In genomic region chr10:80673690-80674089, GRCm38 (mm10) we compare ENCODE assay signal across 9 mouse cellular contexts. TPM values are rescaled to one million over a fixed set of nuclear protein-coding genes. Genes with fewer than 3 reads are reported as not detected.
DNase-seq lines count a peak whose midpoint lies in the region; ATAC-seq and TF ChIP-seq lines count a peak whose summit lies in the region.
"Had no signal": no experiment of that assay in that cellular context is flagged by ENCODE, and none has a peak within 500 bp of the region (broad histone marks: within the 10 kb centered on the region; RNA-seq: fewer than 3 reads in every experiment).

No protein-coding gene starts in this region.

- H3K27ac ChIP-seq in heart, embryonic 11.5 days (ENCODE audit: low read depth, low read length), result 0 out of 2 replicates have a peak overlapping the region, but pooled peaks have one; percentile 10
- H3K27ac ChIP-seq in heart, postnatal 0 days (ENCODE audit: low read depth), result peak overlapping the region; percentile 92
- peak overlapping the region; percentile 100; the same call in 1 of the 2 replicates for H3K27ac ChIP-seq in liver, postnatal 0 days (ENCODE audit: low read depth)

- no peak for DNase-seq in heart, postnatal 14 days
- no peak for DNase-seq in G1E (ENCODE audit: low spot score)
- DNase-seq in heart, postnatal 0 days (ENCODE audit: low spot score), result no peak
- no peak for DNase-seq in liver, postnatal 0 days
- no peak for DNase-seq in ovary, postnatal 36 days (ENCODE audit: low spot score)
- DNase-seq in layer of hippocampus, postnatal 25 days (ENCODE audit: extremely low spot score in 1 of 2, low spot score in 1 of 2), result no peak
- DNase-seq: layer of hippocampus, adult 9-11 months had no signal

- TF ChIP-seq CTCF in G1E (IDR thresholded peaks at IDR 0.05; ENCODE audit: low read depth, low read length), result no peak
- TF ChIP-seq CTCF in heart, postnatal 0 days (IDR thresholded peaks at IDR 0.05; ENCODE audit: low read depth), result no peak
- TF ChIP-seq CTCF in liver, postnatal 0 days (IDR thresholded peaks at IDR 0.05; ENCODE audit: low read depth), result no peak

- H3K27me3 ChIP-seq in heart, embryonic 11.5 days (ENCODE audit: control insufficient read depth, insufficient read depth, low read length), result no peaks in the 10 kb centered on the region
- no peaks in the 10 kb centered on the region for H3K27me3 ChIP-seq in G1E (ENCODE audit: insufficient read depth, low read length)
- no peaks in the 10 kb centered on the region for H3K27me3 ChIP-seq in heart, postnatal 0 days (ENCODE audit: control insufficient read depth, insufficient read depth, low read length)
- no peaks in the 10 kb centered on the region for H3K27me3 ChIP-seq in liver, postnatal 0 days (ENCODE audit: insufficient read depth, low read length)

- H3K36me3 ChIP-seq in heart, embryonic 11.5 days (ENCODE audit: control insufficient read depth, insufficient read depth, low read length), result peaks cover 22% of the 10 kb centered on the region
- peaks cover 65% of the 10 kb centered on the region for H3K36me3 ChIP-seq in G1E (replicated peaks)
- H3K36me3 ChIP-seq in heart, postnatal 0 days (replicated peaks; ENCODE audit: control insufficient read depth, insufficient read depth, low read length), result peaks cover 32% of the 10 kb centered on the region
- H3K36me3 ChIP-seq in liver, postnatal 0 days (replicated peaks; ENCODE audit: insufficient read depth, low read length), result peaks cover 52% of the 10 kb centered on the region

- peak overlapping the region; percentile 92 for H3K4me2 ChIP-seq in heart, embryonic 11.5 days
- peak overlapping the region; percentile 69 for H3K4me2 ChIP-seq in heart, postnatal 0 days (ENCODE audit: low read depth, low read length)
- H3K4me2 ChIP-seq in liver, postnatal 0 days (ENCODE audit: low read depth, low read length), result peak overlapping the region; percentile 78

- H3K9me3 ChIP-seq in heart, embryonic 11.5 days (replicated peaks; ENCODE audit: control insufficient read depth, low read length), result no peaks in the 10 kb centered on the region
- H3K9me3 ChIP-seq in G1E (replicated peaks), result no peaks in the 10 kb centered on the region
- H3K9me3 ChIP-seq in heart, postnatal 0 days (replicated peaks; ENCODE audit: control insufficient read depth, low read length), result no peaks in the 10 kb centered on the region
- H3K9me3 ChIP-seq in liver, postnatal 0 days (ENCODE audit: low read length), result no peaks in the 10 kb centered on the region

- H3K4me1 ChIP-seq in heart, embryonic 11.5 days (ENCODE audit: control insufficient read depth, insufficient read depth, low read length), result peaks cover 43% of the 10 kb centered on the region
- H3K4me1 ChIP-seq in G1E (ENCODE audit: insufficient read depth, low read depth, low read length), result peaks cover 90% of the 10 kb centered on the region
- peaks cover 67% of the 10 kb centered on the region for H3K4me1 ChIP-seq in heart, postnatal 0 days (ENCODE audit: control insufficient read depth, insufficient read depth)
- H3K4me1 ChIP-seq in liver, postnatal 0 days (ENCODE audit: insufficient read depth), result peaks cover 45% of the 10 kb centered on the region

- H3K9ac ChIP-seq in heart, embryonic 11.5 days (ENCODE audit: low read depth, low read length), result peak overlapping the region; percentile 62; the same call in 1 of the 2 replicates
- peak overlapping the region; percentile 98 for H3K9ac ChIP-seq in heart, postnatal 0 days (replicated peaks; ENCODE audit: low read depth, low read length)
- H3K9ac ChIP-seq in liver, postnatal 0 days (replicated peaks), result peak overlapping the region; percentile 96

- TF ChIP-seq EP300 in heart, postnatal 0 days (IDR thresholded peaks at IDR 0.05; ENCODE audit: low read depth), result no peak
- TF ChIP-seq EP300 in liver, postnatal 0 days (IDR thresholded peaks at IDR 0.05; ENCODE audit: low read depth), result no peak

- intact Hi-C loops in heart, postnatal 14 days (cut with DNase I), result loop anchor here (2.0 kb wide), 1 partner anchor 13 kb away; no protein-coding TSS in a partner anchor

- ATAC-seq in heart, embryonic 11.5 days (replicated peaks; ENCODE audit: insufficient number of reproducible peaks, low FRiP score, low TSS enrichment), result no peak
- no peak for ATAC-seq in G1E (ENCODE audit: extremely low read depth, insufficient number of reproducible peaks, low FRiP score, poor library complexity, severe bottlenecking)
- ATAC-seq in heart, postnatal 0 days (ENCODE audit: insufficient read depth, low read depth), result no peak
- no peak for ATAC-seq in liver, postnatal 0 days
- no peak for ATAC-seq in erythroid progenitor cell, adult 5-6 weeks (replicated peaks; ENCODE audit: low FRiP score, poor library complexity, severe bottlenecking)

- WGBS in heart, embryonic 11.5 days (ENCODE audit: insufficient replicate concordance), result 92% methylated on average over 3 of the region's 3 CpGs
- 84% methylated on average over 3 of the region's 3 CpGs for WGBS in heart, postnatal 0 days
- WGBS in liver, postnatal 0 days (ENCODE audit: insufficient replicate concordance), result 81% methylated on average over 3 of the region's 3 CpGs

- H3K4me3 ChIP-seq in heart, embryonic 11.5 days (ENCODE audit: low read depth, low read length), result peak overlapping the region; percentile 97; the same call in 1 of the 2 replicates
- peak overlapping the region; percentile 87; the same call in 1 of the 2 replicates for H3K4me3 ChIP-seq in G1E (ENCODE audit: low read depth, low read length)
- H3K4me3 ChIP-seq in heart, postnatal 0 days (ENCODE audit: low read depth, low read length), result peak overlapping the region; percentile 94
- H3K4me3 ChIP-seq in liver, postnatal 0 days (ENCODE audit: low read depth, low read length), result peak overlapping the region; percentile 95

RNA-seq across cellular contexts. Expression of gene Mknk2, which starts 4.2 kb away (rescaled TPM):
- polyA plus RNA-seq in heart, embryonic 11.5 days (2014; fragmentation: Nextera tagmentation; extraction: Ambion mirVana), result 62.1 and 68.8 TPM in 2 replicates
- total RNA-seq in heart, postnatal 14 days (2021), result 100 to 1,000 TPM; 166 to 169 TPM
- 127 and 140 TPM in 2 replicates for total RNA-seq in G1E (2014; fragmentation: Nextera tagmentation)
- 70.4 and 72.2 TPM in 2 replicates for total RNA-seq in G1E (2017)
- polyA plus RNA-seq in G1E (2012), result 455 and 521 TPM in 2 replicates
- total RNA-seq in heart, postnatal 0 days (2014; rRNA removed; ENCODE audit: low replicate concordance), result 150 and 174 TPM in 2 replicates
- 76.9 and 78.3 TPM in 2 replicates for polyA plus RNA-seq in heart, postnatal 0 days (2015; fragmentation: Nextera tagmentation; extraction: Ambion mirVana)
- 45.8 and 46.1 TPM in 2 replicates for polyA plus RNA-seq in liver, postnatal 0 days (2015; fragmentation: Nextera tagmentation; extraction: Ambion mirVana)
- 78.2 and 83.0 TPM in 2 replicates for total RNA-seq in erythroid progenitor cell, adult 5-6 weeks (2015; ENCODE audit: low replicate concordance)
- total RNA-seq in erythroid progenitor cell, adult 5-6 weeks (2017; ENCODE audit: low replicate concordance), result 49.4 and 67.6 TPM in 2 replicates
- 10 to 100 TPM; 45.0 to 50.9 TPM for total RNA-seq in layer of hippocampus, postnatal 25 days (2021)

RNA-seq across cellular contexts. Expression of gene Btbd2, which starts 16.8 kb away (rescaled TPM):
- polyA plus RNA-seq in heart, embryonic 11.5 days (2014; fragmentation: Nextera tagmentation; extraction: Ambion mirVana), result 37.6 and 47.0 TPM in 2 replicates
- total RNA-seq in heart, postnatal 14 days (2021), result 10 to 100 TPM; 40.6 to 41.9 TPM
- 11.1 and 19.7 TPM in 2 replicates for total RNA-seq in G1E (2014; fragmentation: Nextera tagmentation)
- total RNA-seq in G1E (2017), result 17.9 and 19.2 TPM in 2 replicates
- polyA plus RNA-seq in G1E (2012), result 96.3 and 102 TPM in 2 replicates
- 92.2 and 108 TPM in 2 replicates for total RNA-seq in heart, postnatal 0 days (2014; rRNA removed; ENCODE audit: low replicate concordance)
- 36.7 and 40.6 TPM in 2 replicates for polyA plus RNA-seq in heart, postnatal 0 days (2015; fragmentation: Nextera tagmentation; extraction: Ambion mirVana)
- polyA plus RNA-seq in liver, postnatal 0 days (2015; fragmentation: Nextera tagmentation; extraction: Ambion mirVana), result 10.7 and 11.5 TPM in 2 replicates
- total RNA-seq in erythroid progenitor cell, adult 5-6 weeks (2015; ENCODE audit: low replicate concordance), result 2.9 and 3.8 TPM in 2 replicates
- 9.2 and 25.3 TPM in 2 replicates for total RNA-seq in erythroid progenitor cell, adult 5-6 weeks (2017; ENCODE audit: low replicate concordance)
- 100 to 1,000 TPM; 103 to 107 TPM for total RNA-seq in layer of hippocampus, postnatal 25 days (2021)

RNA-seq across cellular contexts. Expression of gene Mob3a, which starts 28.1 kb away (rescaled TPM):
- 38.9 and 39.0 TPM in 2 replicates for polyA plus RNA-seq in heart, embryonic 11.5 days (2014; fragmentation: Nextera tagmentation; extraction: Ambion mirVana)
- 10 to 100 TPM in 1 of 2 experiments, 1 to 10 TPM in 1; 7.0 to 11.4 TPM for total RNA-seq in heart, postnatal 14 days (2021)
- total RNA-seq in G1E (2014; fragmentation: Nextera tagmentation) (44.4 and 52.8 TPM in 2 replicates), G1E (2017) (53.8 and 61.8 TPM in 2 replicates)
- polyA plus RNA-seq in G1E (2012), result 45.8 and 54.2 TPM in 2 replicates
- total RNA-seq in heart, postnatal 0 days (2014; rRNA removed; ENCODE audit: low replicate concordance), result 15.0 and 15.6 TPM in 2 replicates
- 10.8 and 11.5 TPM in 2 replicates for polyA plus RNA-seq in heart, postnatal 0 days (2015; fragmentation: Nextera tagmentation; extraction: Ambion mirVana)
- 14.7 and 17.3 TPM in 2 replicates for polyA plus RNA-seq in liver, postnatal 0 days (2015; fragmentation: Nextera tagmentation; extraction: Ambion mirVana)
- 19.5 and 32.3 TPM in 2 replicates for total RNA-seq in erythroid progenitor cell, adult 5-6 weeks (2015; ENCODE audit: low replicate concordance)
- total RNA-seq in erythroid progenitor cell, adult 5-6 weeks (2017; ENCODE audit: low replicate concordance), result 9.0 and 25.7 TPM in 2 replicates
- 10 to 100 TPM; 13.0 to 13.6 TPM for total RNA-seq in layer of hippocampus, postnatal 25 days (2021)

RNA-seq across cellular contexts. Expression of gene Izumo4, which starts 28.3 kb away (rescaled TPM):
- 8.2 and 8.5 TPM in 2 replicates for polyA plus RNA-seq in heart, embryonic 11.5 days (2014; fragmentation: Nextera tagmentation; extraction: Ambion mirVana)
- 1 to 10 TPM; 4.5 to 4.9 TPM for total RNA-seq in heart, postnatal 14 days (2021)
- total RNA-seq in G1E (2014; fragmentation: Nextera tagmentation) (2.3 and 7.4 TPM in 2 replicates), G1E (2017) (5.9 and 10.3 TPM in 2 replicates)
- 7.5 and 8.2 TPM in 2 replicates for polyA plus RNA-seq in G1E (2012)
- total RNA-seq in heart, postnatal 0 days (2014; rRNA removed; ENCODE audit: low replicate concordance), result 6.6 and 6.9 TPM in 2 replicates
- polyA plus RNA-seq in heart, postnatal 0 days (2015; fragmentation: Nextera tagmentation; extraction: Ambion mirVana), result 3.6 and 7.3 TPM in 2 replicates
- polyA plus RNA-seq in liver, postnatal 0 days (2015; fragmentation: Nextera tagmentation; extraction: Ambion mirVana), result 7.9 and 10.4 TPM in 2 replicates
- total RNA-seq in erythroid progenitor cell, adult 5-6 weeks (2015; ENCODE audit: low replicate concordance), result 21.4 and 36.4 TPM in 2 replicates
- 3.3 and 3.8 TPM in 2 replicates for total RNA-seq in erythroid progenitor cell, adult 5-6 weeks (2017; ENCODE audit: low replicate concordance)
- 10 to 100 TPM; 46.4 to 61.7 TPM for total RNA-seq in layer of hippocampus, postnatal 25 days (2021)

RNA-seq across cellular contexts. Expression of gene Csnk1g2, which starts 51.1 kb away (rescaled TPM):
- 64.6 and 67.6 TPM in 2 replicates for polyA plus RNA-seq in heart, embryonic 11.5 days (2014; fragmentation: Nextera tagmentation; extraction: Ambion mirVana)
- total RNA-seq in heart, postnatal 14 days (2021), result 100 to 1,000 TPM; 123 to 131 TPM
- total RNA-seq in G1E (2014; fragmentation: Nextera tagmentation) (91.3 and 110 TPM in 2 replicates), G1E (2017) (189 and 193 TPM in 2 replicates)
- polyA plus RNA-seq in G1E (2012), result 470 and 513 TPM in 2 replicates
- total RNA-seq in heart, postnatal 0 days (2014; rRNA removed; ENCODE audit: low replicate concordance), result 141 and 149 TPM in 2 replicates
- 69.1 and 75.6 TPM in 2 replicates for polyA plus RNA-seq in heart, postnatal 0 days (2015; fragmentation: Nextera tagmentation; extraction: Ambion mirVana)
- 41.4 and 45.8 TPM in 2 replicates for polyA plus RNA-seq in liver, postnatal 0 days (2015; fragmentation: Nextera tagmentation; extraction: Ambion mirVana)
- total RNA-seq in erythroid progenitor cell, adult 5-6 weeks (2015; ENCODE audit: low replicate concordance), result 31.4 and 58.0 TPM in 2 replicates
- 50.1 and 62.4 TPM in 2 replicates for total RNA-seq in erythroid progenitor cell, adult 5-6 weeks (2017; ENCODE audit: low replicate concordance)
- 100 to 1,000 TPM; 208 to 236 TPM for total RNA-seq in layer of hippocampus, postnatal 25 days (2021)

Comparison
In these comparisons a context has a peak if more than half of its experiments do, and no peak if none do; other contexts are left out.
1. H3K27ac ChIP-seq: peak in every context shown above with its lines; median percentile 100 in liver, postnatal 0 days; 92 in heart, postnatal 0 days; 10 in heart, embryonic 11.5 days.